Mouse (Mus musculus) cerebellum, postnatal 10 days (tissue): Measurements from ENCODE around the gene Dynll1.
"Not testable (repeated sequence)": the region's sequence is repeated elsewhere in the genome, so short reads cannot be mapped to it uniquely, and the experiment has no call there.

ENCODE experiments used
- DNase-seq, 2 experiments: peaks; one replicate each; pipeline ENCODE4 v3.0.0; 2021; ENCODE audit warnings: mixed read lengths in 2 of 2

The Dynll1 gene

GRCm38 (mm10) chr5:115312354-115312753 lies 11.6 kb upstream of the Dynll1 start:
- no peak for DNase-seq

- not testable (repeated sequence) for DNase-seq
These were observed 1.4 kb upstream of the Dynll1 start for GRCm38 (mm10) chr5:115302190-115302589.

GRCm38 (mm10) chr5:115301615-115302014 lies 816 bp upstream of the Dynll1 start:
- peak in 1 of 2 experiments; percentile 28 for DNase-seq

GRCm38 (mm10) chr5:115300035-115300744 lies 609 bp downstream of the Dynll1 start:
- DNase-seq, result peak; percentile 72 to 78

GRCm38 (mm10) chr5:115296347-115296746 lies 4.5 kb downstream of the Dynll1 start:
- DNase-seq, result no peak

GRCm38 (mm10) chr5:115294173-115294572 lies 6.6 kb downstream of the Dynll1 start:
- peak; percentile 36 for DNase-seq

DNA sequence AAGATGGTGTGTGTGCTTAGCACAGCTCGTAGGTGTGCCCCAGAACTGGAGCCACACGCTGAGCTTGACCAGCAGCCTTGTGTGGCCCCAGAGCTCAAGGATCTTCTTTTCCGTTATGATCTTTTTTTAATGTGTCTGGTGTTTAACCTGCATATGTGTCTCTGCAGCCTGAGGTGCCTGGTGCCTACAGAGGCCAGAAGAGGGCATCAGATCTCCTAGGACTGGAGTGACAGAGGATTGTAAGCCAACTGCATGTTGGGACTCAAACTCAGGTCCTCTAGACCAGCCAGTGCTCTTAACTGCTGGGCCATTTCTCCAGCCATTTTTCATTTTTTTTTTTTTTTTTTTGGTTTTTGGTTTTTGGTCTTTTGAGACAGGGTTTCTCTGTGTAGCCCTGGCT lies 16.1 kb downstream of the Dynll1 start:
- DNase-seq, result peak in 1 of 2 experiments; percentile 28

DNA sequence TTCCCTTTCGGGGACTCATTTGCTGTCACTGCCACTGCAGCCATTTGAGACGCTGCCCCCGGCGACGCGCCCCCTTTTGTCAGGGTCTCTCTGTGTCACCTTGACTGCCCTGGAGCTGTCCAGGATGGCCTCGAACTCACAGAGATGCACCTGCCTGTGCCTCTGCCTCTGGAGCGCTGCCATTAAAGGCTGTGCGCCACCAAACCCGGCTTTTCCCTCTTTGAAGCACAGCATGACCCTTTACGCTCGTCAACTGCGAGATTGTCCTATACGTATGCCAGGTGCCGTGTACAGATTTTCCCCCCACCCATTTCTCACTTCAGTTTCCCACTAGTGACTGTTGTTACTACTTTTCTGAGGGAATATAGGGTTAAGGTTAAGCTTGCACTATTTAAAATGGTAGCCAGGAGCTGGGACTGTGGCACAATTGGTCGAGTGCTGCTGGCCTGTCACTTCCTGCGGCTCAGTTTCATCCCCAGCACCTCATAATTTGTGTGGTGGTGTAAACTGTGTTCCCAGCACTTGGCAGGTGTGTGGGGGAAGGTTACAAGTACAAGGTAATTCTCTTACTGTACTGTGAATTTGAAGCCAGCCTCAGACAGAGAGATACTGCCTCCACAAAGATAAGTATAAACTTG lies 20.6 kb downstream of the Dynll1 start:
- peak; percentile 58 for DNase-seq

DNA sequence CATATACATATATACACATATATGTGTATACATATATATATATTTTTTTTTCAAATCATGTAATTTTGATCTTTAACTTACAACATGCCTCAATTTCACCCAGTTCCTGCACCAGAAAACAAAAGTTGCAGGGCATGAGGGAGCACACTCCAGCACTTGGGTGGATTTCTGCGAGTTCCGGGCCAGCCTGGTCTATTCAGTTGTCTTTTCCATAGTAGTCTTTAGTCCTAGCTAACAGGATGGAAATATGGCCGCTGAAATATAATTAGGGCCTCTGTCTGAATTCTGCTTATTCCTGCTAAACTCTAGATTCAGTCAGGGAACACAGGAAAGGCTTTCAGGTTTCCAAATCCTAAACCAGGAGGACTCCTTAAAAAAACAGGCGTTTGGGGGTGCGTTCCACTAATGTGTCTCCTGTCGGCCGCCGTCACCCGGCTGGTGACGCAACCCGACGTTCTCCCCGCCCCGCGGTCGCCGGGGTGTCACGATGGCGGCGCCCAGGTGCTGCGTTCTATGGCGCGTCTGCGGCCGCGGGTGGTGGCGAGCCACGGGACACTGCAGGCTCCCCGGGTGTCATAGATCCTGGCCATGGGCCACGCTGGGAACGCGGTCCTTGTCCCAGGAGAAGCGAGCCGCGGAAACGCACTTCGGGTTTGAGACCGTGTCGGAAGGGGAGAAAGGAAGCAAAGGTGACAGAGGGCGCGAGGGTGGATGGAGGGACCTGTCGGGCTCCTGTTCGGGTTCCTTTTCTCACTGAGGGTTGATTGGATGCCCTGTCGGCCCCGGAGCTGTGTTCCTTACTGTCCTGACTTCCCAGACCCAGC lies 21.4 kb downstream of the Dynll1 start, which contains the start of gene Coq5:
Gene Coq5, plus strand, starts transcription at position 441 of the 824 bp plus-strand sequence.
- DNase-seq, result peak; percentile 94

GRCm38 (mm10) chr5:115278785-115279184 lies 22.0 kb downstream of the Dynll1 start:
- no peak for DNase-seq

DNA sequence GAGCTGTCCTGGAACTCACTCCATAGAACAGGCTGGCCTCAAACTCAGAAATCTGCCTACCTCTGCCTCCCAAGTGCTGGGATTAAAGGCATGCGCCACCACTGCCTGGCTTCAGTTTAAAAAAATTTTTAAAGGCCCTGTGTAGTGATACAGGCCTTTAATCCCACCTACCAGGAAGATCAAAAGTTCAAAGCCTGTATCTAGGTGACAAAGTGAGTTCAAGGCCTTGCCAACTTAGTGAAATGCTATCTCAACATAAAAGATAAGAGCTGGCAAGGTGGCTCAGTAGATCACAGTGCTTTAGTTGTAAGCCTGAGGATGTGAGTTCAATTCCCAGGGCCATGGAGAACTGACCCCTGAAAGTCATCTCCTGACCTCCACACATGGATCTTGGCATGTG lies 22.7 kb downstream of the Dynll1 start:
- DNase-seq, result no peak

DNA sequence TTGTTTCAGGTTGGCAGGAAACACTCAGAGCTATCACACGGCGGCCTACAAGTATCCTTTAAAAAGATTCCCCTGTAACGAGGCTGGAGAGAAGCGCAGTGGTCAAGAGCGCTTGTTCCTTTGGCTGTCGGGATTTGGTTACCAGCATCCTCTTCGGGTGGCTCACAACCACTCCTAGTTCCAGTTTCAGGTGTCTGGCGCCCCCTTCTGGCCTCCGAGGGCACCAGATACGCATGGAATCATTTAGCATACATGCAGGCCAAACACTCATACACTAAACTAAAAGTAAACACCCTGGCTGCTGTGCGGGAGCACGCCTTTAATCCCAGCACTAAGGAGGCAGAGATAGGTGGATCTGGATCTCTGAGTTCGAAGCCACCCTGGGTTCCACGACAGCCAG lies 24.8 kb downstream of the Dynll1 start:
- DNase-seq, result peak; percentile 54 to 62

DNA sequence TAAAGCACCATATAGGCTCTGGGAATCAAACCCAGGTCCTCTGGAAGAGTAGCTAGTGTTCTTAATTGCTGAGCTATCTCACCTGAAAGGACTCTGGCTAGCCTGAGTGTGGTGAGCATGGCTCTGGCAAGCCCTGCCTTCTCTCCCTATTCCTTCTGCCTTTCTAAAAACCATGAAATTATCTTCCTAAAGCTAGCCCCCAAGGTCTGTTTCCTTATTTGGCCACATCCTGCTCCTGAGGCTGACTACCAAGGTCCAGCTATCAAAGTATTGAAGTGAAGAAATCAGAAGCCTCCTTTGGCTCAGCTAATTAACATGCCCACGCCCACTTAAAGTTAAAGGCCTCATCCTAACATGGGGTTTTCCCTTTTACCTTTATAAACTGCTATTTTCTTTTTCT lies 26.0 kb downstream of the Dynll1 start:
- DNase-seq, result no peak

GRCm38 (mm10) chr5:115274353-115274752 lies 26.4 kb downstream of the Dynll1 start:
- no peak for DNase-seq

- no peak for DNase-seq
These were observed 27.2 kb downstream of the Dynll1 start for GRCm38 (mm10) chr5:115273549-115274135.

- peak; percentile 98 to 99 for DNase-seq
These were observed 27.8 kb downstream of the Dynll1 start, which contains the start of gene Rnf10 for GRCm38 (mm10) chr5:115272812-115273548. TSS of gene Rnf10 (minus strand) at chr5:115272898.

DNA sequence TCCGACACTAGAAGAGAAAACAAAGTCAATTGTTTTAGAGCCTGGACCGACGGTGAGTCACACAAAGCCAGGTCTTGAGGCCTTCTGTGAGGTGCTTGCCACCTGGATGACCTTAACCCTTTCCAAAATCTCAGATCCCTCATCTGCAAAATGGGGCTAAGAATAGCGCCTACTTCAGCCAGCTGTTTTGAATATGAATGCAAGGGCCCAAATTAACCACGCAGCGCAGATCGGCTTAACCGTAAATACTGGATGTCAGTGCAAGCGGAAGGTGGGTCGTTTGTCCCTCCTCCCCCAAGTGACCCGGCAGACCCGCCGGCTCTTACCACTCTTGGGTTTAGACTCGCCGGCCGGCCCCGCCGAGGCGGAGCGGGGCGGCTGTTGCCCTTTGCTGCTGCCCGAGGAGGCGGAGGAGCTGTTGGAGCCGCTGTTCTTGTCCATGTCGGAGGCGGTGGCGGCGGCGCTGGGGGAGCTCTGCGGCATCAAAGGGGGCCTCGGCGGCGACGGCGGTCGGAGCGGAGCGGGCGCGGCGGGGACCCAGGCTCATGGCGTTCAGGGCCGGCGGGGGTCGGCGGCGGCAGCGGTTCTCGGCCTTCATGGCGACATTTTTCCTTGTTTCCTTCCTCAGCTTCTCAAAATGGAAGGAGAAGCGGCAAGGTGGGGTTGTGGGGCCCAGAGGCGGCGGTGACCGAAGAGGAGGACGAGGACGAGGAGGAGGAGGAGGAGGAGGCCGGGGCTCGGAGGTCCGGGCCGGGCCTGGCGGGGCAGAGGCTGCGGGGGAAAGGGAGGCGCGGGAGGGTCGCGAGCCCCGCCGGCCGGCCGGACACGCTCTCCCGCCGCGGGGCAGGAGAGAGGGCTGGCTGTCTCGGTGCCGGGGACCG lies 28.6 kb downstream of the Dynll1 start:
- DNase-seq, result peak; percentile 62 to 71

GRCm38 (mm10) chr5:115269969-115270368 lies 30.8 kb downstream of the Dynll1 start:
- DNase-seq, result no peak

DNA sequence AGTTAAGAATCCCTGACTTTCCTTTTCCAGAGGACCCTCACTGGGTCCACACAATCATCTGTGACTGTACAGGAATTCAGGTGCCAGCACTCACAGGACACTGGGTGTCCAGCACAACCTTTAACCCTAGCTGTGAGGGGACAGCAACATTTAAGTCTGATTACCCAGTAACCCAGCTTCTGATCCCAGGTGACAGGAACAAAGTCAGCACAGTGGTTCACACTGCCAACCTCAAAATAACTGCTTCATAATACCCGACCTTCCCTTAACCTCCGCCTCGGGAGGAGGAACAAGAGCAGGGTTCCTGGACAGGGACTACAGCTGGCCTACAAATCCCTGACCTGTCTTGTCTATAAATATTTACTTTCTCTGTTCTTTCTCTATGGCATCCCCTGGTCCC lies 32.5 kb downstream of the Dynll1 start:
- no peak for DNase-seq

- no peak for DNase-seq
These were observed 33.2 kb downstream of the Dynll1 start for GRCm38 (mm10) chr5:115267469-115268045.
